Comparison of ENCODE assay signal across 19 mouse cellular contexts in the genomic region with DNA sequence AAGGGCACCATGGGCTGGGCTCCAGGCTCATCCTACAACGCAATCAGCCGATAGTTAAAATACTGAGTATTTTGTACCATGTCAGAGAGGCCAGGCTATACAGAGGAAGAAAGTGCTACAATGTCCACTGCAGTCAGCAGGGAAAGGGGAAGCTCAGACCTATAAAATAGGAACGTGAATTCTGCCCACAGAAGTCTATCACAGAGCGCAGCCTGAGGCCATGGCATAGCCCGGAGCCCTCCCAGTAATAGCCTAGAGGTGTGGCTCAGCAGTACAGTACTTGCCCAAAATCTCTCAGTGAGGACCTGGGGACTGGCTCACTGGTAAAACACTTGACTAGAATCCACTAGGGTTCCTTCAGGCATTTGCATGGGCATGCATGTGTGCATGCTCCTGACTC. TPM values are rescaled to one million over a fixed set of nuclear protein-coding genes. Genes with fewer than 3 reads are reported as not detected.
A peak's percentile ranks its signal among the peaks of the same experiment; 100 is the strongest.
DNase-seq lines count a peak whose midpoint lies in the region; ATAC-seq and TF ChIP-seq lines count a peak whose summit lies in the region.
"Had no signal": no experiment of that assay in that cellular context is flagged by ENCODE, and none has a peak within 500 bp of the region (broad histone marks: within the 10 kb centered on the region; RNA-seq: fewer than 3 reads in every experiment).

No protein-coding gene starts in this region.

- H3K9ac ChIP-seq in hindbrain, postnatal 0 days (replicated peaks; ENCODE audit: low read length) = no peak overlapping the region
- H3K9ac ChIP-seq: forebrain, embryonic 15.5 days; heart, embryonic 13.5 days; hindbrain, embryonic 14.5 days had no signal

- WGBS in hindbrain, embryonic 10.5 days = 92% methylated on average over 5 of the region's 5 CpGs
- WGBS in hindbrain, postnatal 0 days = 89% methylated on average over 5 of the region's 5 CpGs
- WGBS in macrophage (ENCODE audit: missing documents) = 42% methylated on average over 5 of the region's 5 CpGs

- H3K4me1 ChIP-seq in hindbrain, embryonic 10.5 days (replicated peaks) = peaks cover 49% of the 10 kb centered on the region
- no peaks in the 10 kb centered on the region for H3K4me1 ChIP-seq in hindbrain, postnatal 0 days (ENCODE audit: insufficient read depth, low read length)
- H3K4me1 ChIP-seq in E14TG2a.4 (replicated peaks; ENCODE audit: low read depth, low read length) = peaks cover 39% of the 10 kb centered on the region
- H3K4me1 ChIP-seq in bone marrow macrophage, adult 2 months (ENCODE audit: control insufficient read depth, insufficient read depth, low read length) = peaks cover 51% of the 10 kb centered on the region

- peaks cover 53% of the 10 kb centered on the region for H3K36me3 ChIP-seq in hindbrain, embryonic 10.5 days
- no peaks in the 10 kb centered on the region for H3K36me3 ChIP-seq in hindbrain, postnatal 0 days (ENCODE audit: insufficient read depth, low read length)
- no peaks in the 10 kb centered on the region for H3K36me3 ChIP-seq in E14TG2a.4 (ENCODE audit: insufficient read depth, low read length)
- H3K36me3 ChIP-seq in macrophage (ENCODE audit: inconsistent target) = peaks cover 49% of the 10 kb centered on the region

- H3K9me3 ChIP-seq in hindbrain, embryonic 10.5 days = peaks cover 3% of the 10 kb centered on the region; the same call in 1 of the 2 replicates
- H3K9me3 ChIP-seq in hindbrain, postnatal 0 days (ENCODE audit: low read length) = no peaks in the 10 kb centered on the region
- peaks cover 2% of the 10 kb centered on the region for H3K9me3 ChIP-seq in E14TG2a.4 (ENCODE audit: low read length)
- H3K9me3 ChIP-seq: embryonic facial prominence, embryonic 10.5 days; forebrain, embryonic 15.5 days had no signal

- no peak overlapping the region for H3K4me2 ChIP-seq in hindbrain, postnatal 0 days (ENCODE audit: low read depth, low read length)
- H3K4me2 ChIP-seq: forebrain, embryonic 15.5 days; heart, embryonic 13.5 days; hindbrain, embryonic 14.5 days had no signal

- H3K79me2 ChIP-seq in macrophage (ENCODE audit: inconsistent target) = peaks cover 100% of the 10 kb centered on the region

- no peak overlapping the region for H3K4me3 ChIP-seq in hindbrain, embryonic 10.5 days
- H3K4me3 ChIP-seq in hindbrain, postnatal 0 days (ENCODE audit: low read length) = no peak overlapping the region
- H3K4me3 ChIP-seq in E14TG2a.4 (replicated peaks; ENCODE audit: low read length) = 0 out of 2 replicates have a peak overlapping the region, but pooled peaks have one; percentile 59
- H3K4me3 ChIP-seq in bone marrow macrophage, adult 2 months (ENCODE audit: insufficient read depth, low read length) = no peak overlapping the region
- H3K4me3 ChIP-seq in macrophage (ENCODE audit: inconsistent target) = no peak overlapping the region
- H3K4me3 ChIP-seq: embryonic facial prominence, embryonic 10.5 days; forebrain, embryonic 15.5 days; heart, embryonic 13.5 days had no signal

- ATAC-seq in hindbrain, postnatal 0 days = no peak
- ATAC-seq: forebrain, embryonic 15.5 days; intestine, embryonic 16.5 days had no signal

- no peak for TF ChIP-seq CTCF in hindbrain, postnatal 0 days (IDR thresholded peaks at IDR 0.05; ENCODE audit: low read depth)
- TF ChIP-seq CTCF in E14TG2a.4 (conservative IDR thresholded peaks at IDR 0.05; ENCODE audit: low read length) = no peak
- no peak for TF ChIP-seq CTCF in bone marrow macrophage, adult 2 months (IDR thresholded peaks at IDR 0.05; ENCODE audit: low read depth, low read length)

- H3K27ac ChIP-seq in hindbrain, embryonic 10.5 days = 0 out of 2 replicates have a peak overlapping the region, but pooled peaks have one; percentile 3
- no peak overlapping the region for H3K27ac ChIP-seq in hindbrain, postnatal 0 days
- H3K27ac ChIP-seq in bone marrow macrophage, adult 2 months (ENCODE audit: insufficient read depth, low read depth, low read length) = peak overlapping the region; percentile 31; the same call in 1 of the 2 replicates
- 0 out of 2 replicates have a peak overlapping the region, but pooled peaks have one; percentile 8 for H3K27ac ChIP-seq in macrophage
- H3K27ac ChIP-seq: embryonic facial prominence, embryonic 10.5 days; forebrain, embryonic 15.5 days; heart, embryonic 13.5 days; hindbrain, embryonic 14.5 days had no signal

- DNase-seq in hindbrain, embryonic 10.5 days (ENCODE audit: low spot score) = no peak
- DNase-seq in hindbrain, postnatal 0 days (ENCODE audit: low spot score) = no peak
- no peak for DNase-seq in testis, postnatal 14 days (ENCODE audit: low spot score)
- DNase-seq in adrenal gland, postnatal 10 days = no peak
- DNase-seq: adrenal gland, adult 8-10 months; cerebellum, adult 18-20 months; cerebellum, adult 9-11 months; cerebellum, postnatal 36 days; gastrocnemius, postnatal 10 days; heart, postnatal 4 days had no signal

- no peak for TF ChIP-seq POLR2A in bone marrow macrophage, adult 2 months (IDR thresholded peaks at IDR 0.05; ENCODE audit: borderline replicate concordance, low read depth, low read length)

- no peaks in the 10 kb centered on the region for H3K27me3 ChIP-seq in hindbrain, embryonic 10.5 days (ENCODE audit: insufficient read depth, poor library complexity, severe bottlenecking)
- H3K27me3 ChIP-seq in hindbrain, postnatal 0 days (ENCODE audit: insufficient read depth, low read length) = no peaks in the 10 kb centered on the region
- H3K27me3 ChIP-seq in E14TG2a.4 (ENCODE audit: insufficient read depth, low read length) = peaks cover 4% of the 10 kb centered on the region; the same call in 1 of the 2 replicates
- H3K27me3 ChIP-seq: CH12.LX; forebrain, embryonic 15.5 days; heart, embryonic 13.5 days had no signal

RNA-seq across cellular contexts. Expression of a gene that starts 14.1 kb away (rescaled TPM):
- polyA plus RNA-seq in hindbrain, embryonic 10.5 days (2016; fragmentation: Nextera tagmentation; extraction: Ambion mirVana) = 36.8 and 44.1 TPM in 2 replicates
- 63.2 and 66.8 TPM in 2 replicates for total RNA-seq in hindbrain, postnatal 0 days (2014; rRNA removed)
- 24.1 and 24.2 TPM in 2 replicates for polyA plus RNA-seq in hindbrain, postnatal 0 days (2015; fragmentation: Nextera tagmentation; extraction: Ambion mirVana)
- polyA plus RNA-seq in bone marrow macrophage, adult 2 months (2012; ENCODE audit: insufficient read depth, insufficient read length, missing spikeins) = 162 and 191 TPM in 2 replicates
- 100 to 1,000 TPM; 118 to 441 (median 223) TPM for total RNA-seq in macrophage (2018; cell fraction: chromatin; rRNA removed)
- 100 to 1,000 TPM in 13 of 26 experiments, 10 to 100 TPM in 13; 69.1 to 196 (median 100) TPM for total RNA-seq in macrophage (2018; cell fraction: cytosol; rRNA removed)
- 100 to 1,000 TPM in 22 of 26 experiments, 10 to 100 TPM in 4; 83.5 to 258 (median 137) TPM for total RNA-seq in macrophage (2018; cell fraction: nucleus; rRNA removed)
- 51.9 to 91.8 TPM (median 63.2 TPM) in 3 replicates for polyA plus RNA-seq in macrophage (2018)
- 10 to 100 TPM; 14.2 to 17.1 TPM for total RNA-seq in adrenal gland, postnatal 10 days (2021)
